ENCODE assay signal across 25 mouse cellular contexts in the genomic region with DNA sequence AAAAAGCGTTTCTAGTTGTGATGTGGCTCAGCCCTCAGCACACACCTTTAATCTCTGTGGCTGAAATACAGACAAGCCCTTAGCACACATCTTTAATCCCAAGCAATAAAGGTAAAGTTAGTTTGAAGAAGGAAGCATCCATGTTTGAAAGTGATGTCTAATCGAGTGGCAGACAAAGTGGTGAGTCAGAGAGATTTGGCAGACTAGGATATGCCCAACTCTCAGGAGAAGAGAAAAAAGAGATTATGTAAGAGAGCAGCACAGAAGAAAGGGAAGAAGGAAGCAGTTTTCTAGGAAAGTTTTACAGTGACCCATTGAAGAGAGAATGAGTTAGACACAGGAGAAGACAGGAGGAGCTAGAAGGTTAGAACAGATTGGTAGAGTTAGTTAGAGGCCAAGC. TPM values are rescaled to one million over a fixed set of nuclear protein-coding genes. Genes with fewer than 3 reads are reported as not detected.
A peak's percentile ranks its signal among the peaks of the same experiment; 100 is the strongest.
DNase-seq lines count a peak whose midpoint lies in the region; ATAC-seq and TF ChIP-seq lines count a peak whose summit lies in the region.
"Had no signal": no experiment of that assay in that cellular context is flagged by ENCODE, and none has a peak within 500 bp of the region (broad histone marks: within the 10 kb centered on the region; RNA-seq: fewer than 3 reads in every experiment).

No protein-coding gene starts in this region.

- ATAC-seq in midbrain, embryonic 14.5 days (ENCODE audit: low FRiP score, low TSS enrichment) = no peak
- ATAC-seq: activated CD4-positive, CD25-positive, alpha-beta regulatory T cell, adult 4 months; forebrain, embryonic 14.5 days; forebrain, embryonic 16.5 days; Patski had no signal

- TF ChIP-seq POLR2A in kidney, adult 2 months (IDR thresholded peaks at IDR 0.05; ENCODE audit: low read depth, low read length) = no peak

- DNase-seq in 3T3-L1 (ENCODE audit: low read depth, low spot score) (peak; percentile 72), adipocyte (ENCODE audit: low spot score) (peak; percentile 36)
- DNase-seq in Muller cell, postnatal 12 days (ENCODE audit: inconsistent ontology term) = peak; percentile 29
- DNase-seq in retina, embryonic 14.5 days (ENCODE audit: low spot score) = no peak
- no peak for DNase-seq in kidney, adult 2 months
- DNase-seq in midbrain, embryonic 14.5 days = no peak
- DNase-seq: adrenal gland, postnatal 10 days; adrenal gland, postnatal 25 days; cerebellum, adult 11 months; cerebellum, adult 18-20 months; cerebellum, adult 8-10 months; cerebellum, adult 9-11 months; cerebellum, postnatal 14 days; cerebellum, postnatal 36 days; embryo, embryonic 11 days had no signal

- peaks cover 6% of the 10 kb centered on the region for H3K36me3 ChIP-seq in kidney, adult 2 months (ENCODE audit: control insufficient read depth, insufficient read depth, low read length)
- peaks cover 68% of the 10 kb centered on the region for H3K36me3 ChIP-seq in midbrain, embryonic 14.5 days (ENCODE audit: control insufficient read depth, insufficient read depth, low read length)

- H3K4me3 ChIP-seq in kidney, adult 2 months (ENCODE audit: insufficient read depth, low read depth, low read length) = no peak overlapping the region
- no peak overlapping the region for H3K4me3 ChIP-seq in midbrain, embryonic 14.5 days (replicated peaks; ENCODE audit: low read depth, low read length)
- H3K4me3 ChIP-seq: embryonic facial prominence, embryonic 13.5 days; embryonic facial prominence, embryonic 15.5 days; erythroblast, embryonic 14.5 days; forebrain, embryonic 10.5 days; forebrain, embryonic 12.5 days had no signal

- H3K9ac ChIP-seq in midbrain, embryonic 14.5 days (replicated peaks; ENCODE audit: low read length) = no peak overlapping the region
- H3K9ac ChIP-seq: embryonic facial prominence, embryonic 13.5 days; forebrain, embryonic 12.5 days had no signal

- no peak overlapping the region for H3K27ac ChIP-seq in kidney, adult 2 months (ENCODE audit: insufficient read depth, low read depth, low read length)
- no peak overlapping the region for H3K27ac ChIP-seq in midbrain, embryonic 14.5 days (replicated peaks; ENCODE audit: low read depth, low read length)
- H3K27ac ChIP-seq: embryonic facial prominence, embryonic 13.5 days; embryonic facial prominence, embryonic 15.5 days; forebrain, embryonic 10.5 days; forebrain, embryonic 12.5 days had no signal

- H3K4me2 ChIP-seq in midbrain, embryonic 14.5 days (ENCODE audit: low read length) = no peak overlapping the region
- H3K4me2 ChIP-seq: embryonic facial prominence, embryonic 13.5 days; embryonic facial prominence, embryonic 15.5 days; forebrain, embryonic 12.5 days had no signal

- no peak for TF ChIP-seq CTCF in kidney, adult 2 months (conservative IDR thresholded peaks at IDR 0.05; ENCODE audit: insufficient read depth, insufficient read length, low read depth, low read length)

- H3K9me3 ChIP-seq in midbrain, embryonic 14.5 days (ENCODE audit: control insufficient read depth, low read length) = no peaks in the 10 kb centered on the region
- H3K9me3 ChIP-seq: embryonic facial prominence, embryonic 13.5 days; embryonic facial prominence, embryonic 15.5 days; forebrain, embryonic 10.5 days; forebrain, embryonic 12.5 days; G1E had no signal

- 93% methylated on average over 2 of the region's 2 CpGs for WGBS in kidney, adult 2 months
- 97% methylated on average over 2 of the region's 2 CpGs for WGBS in midbrain, embryonic 14.5 days

- H3K4me1 ChIP-seq in kidney, adult 2 months (ENCODE audit: control insufficient read depth, insufficient read depth, low read length) = no peaks in the 10 kb centered on the region; the same call in 1 of the 2 replicates
- no peaks in the 10 kb centered on the region for H3K4me1 ChIP-seq in midbrain, embryonic 14.5 days (ENCODE audit: control insufficient read depth, insufficient read depth, low read length)
- H3K4me1 ChIP-seq: embryonic facial prominence, embryonic 13.5 days; embryonic facial prominence, embryonic 15.5 days had no signal

- H3K27me3 ChIP-seq in kidney, adult 2 months (replicated peaks; ENCODE audit: control insufficient read depth, insufficient read depth, low read length) = no peaks in the 10 kb centered on the region
- no peaks in the 10 kb centered on the region for H3K27me3 ChIP-seq in midbrain, embryonic 14.5 days (ENCODE audit: control insufficient read depth, insufficient read depth, low read length)
- H3K27me3 ChIP-seq: embryonic facial prominence, embryonic 13.5 days; embryonic facial prominence, embryonic 15.5 days; forebrain, embryonic 12.5 days; Patski had no signal

RNA-seq across cellular contexts. Expression of gene Rpp14, which starts 8.8 kb away (rescaled TPM):
- polyA plus RNA-seq in kidney, adult 2 months (2012; rRNA removed) = 9.0 and 13.8 TPM in 2 replicates
- polyA plus RNA-seq in midbrain, embryonic 14.5 days (2014; fragmentation: Nextera tagmentation; extraction: Ambion mirVana) = 52.1 and 59.6 TPM in 2 replicates

RNA-seq across cellular contexts. Expression of gene Pxk, which starts 9.0 kb away (rescaled TPM):
- 36.8 and 42.9 TPM in 2 replicates for polyA plus RNA-seq in kidney, adult 2 months (2012; rRNA removed)
- 48.4 and 57.1 TPM in 2 replicates for polyA plus RNA-seq in midbrain, embryonic 14.5 days (2014; fragmentation: Nextera tagmentation; extraction: Ambion mirVana)

Comparison
In these comparisons a context has a peak if more than half of its experiments do, and no peak if none do; other contexts are left out.
1. DNase-seq: peak in 3T3-L1 (single experiment), Muller cell, postnatal 12 days (single experiment) and adipocyte (single experiment); none in retina, embryonic 14.5 days (single experiment), kidney, adult 2 months (single experiment) and midbrain, embryonic 14.5 days (single experiment).